Mouse (Mus musculus) embryonic fibroblast, embryonic 13.5 days (primary cell): ENCODE measurements around the gene Sept1.

Experiments used
- CTCF ChIP-seq: IDR thresholded peaks from 2 replicates; pipeline ENCODE4 v1.5.1; 2011; ENCODE audit warnings: mild to moderate bottlenecking, control low read depth, low read length, moderate library complexity, borderline replicate concordance; ENCODE audit not compliant: insufficient read depth
- POLR2A ChIP-seq: IDR thresholded peaks from 2 replicates; pipeline ENCODE4 v1.6.1; 2011; ENCODE audit warnings: low read depth, mild to moderate bottlenecking, control low read depth, low read length, moderate library complexity

GRCm38 (mm10) chr7:127194011-127194632 is 38.8 kb downstream of the Sept1 start:
- TF ChIP-seq CTCF (no peak), POLR2A (no peak)
